Mouse (Mus musculus) forebrain, embryonic 12.5 days (tissue): ENCODE measurements around the gene Fam162a. TPM values are rescaled to one million over a fixed set of nuclear protein-coding genes. Genes with fewer than 3 reads are reported as not detected.

Experiments used
- polyA plus RNA-seq: library from polyadenylated mRNA; unstranded; fragments of >200 nt; fragmentation: Nextera tagmentation; extraction: Ambion mirVana; gene quantifications from 2 replicates; pipeline ENCODE4 v1.2.1, GENCODE M21; 2016

The Fam162a gene
- polyA plus RNA-seq, 1 experiment from 2014 or later: 249 TPM

Other genes starting within 250 kb of the Fam162a start
- gene Parp14, start 200.1 kb downstream of the Fam162a start, polyA plus RNA-seq: 0.15 and 0.28 TPM in 2 replicates
- 2.6 and 3.7 TPM in 2 replicates for gene Parp9, start 133.1 kb downstream of the Fam162a start, polyA plus RNA-seq
- gene Dtx3l, start 132.4 kb downstream of the Fam162a start, polyA plus RNA-seq: 4.8 and 4.9 TPM in 2 replicates
- 90.1 and 96.3 TPM in 2 replicates for gene Kpna1, start 92.8 kb downstream of the Fam162a start, polyA plus RNA-seq
- gene Wdr5b, start 30.4 kb downstream of the Fam162a start, polyA plus RNA-seq: 12.1 TPM in 2 replicates
- gene Ccdc58, start 91 bp upstream of the Fam162a start, polyA plus RNA-seq: 76.5 and 76.8 TPM in 2 replicates
- not detected in 2 replicates for gene Csta1, start 59.6 kb upstream of the Fam162a start, polyA plus RNA-seq
- gene Stfa2l1, start 85.2 kb upstream of the Fam162a start, polyA plus RNA-seq: not detected in 2 replicates
- gene Gm5483, start 112.6 kb upstream of the Fam162a start, polyA plus RNA-seq: 1.5 TPM in 1 of 2 replicates, not detected in the other
- gene Gm5416, start 138.8 kb upstream of the Fam162a start, polyA plus RNA-seq: not detected in 2 replicates
- gene 2010005H15Rik, start 149.9 kb upstream of the Fam162a start, polyA plus RNA-seq: not detected in 2 replicates
- 1.3 and 2.0 TPM in 2 replicates for gene Stfa1, start 205.4 kb upstream of the Fam162a start, polyA plus RNA-seq